Mouse (Mus musculus) forebrain, embryonic 13.5 days (tissue): ENCODE measurements around the gene Dnajc8. TPM values are rescaled to one million over a fixed set of nuclear protein-coding genes. Genes with fewer than 3 reads are reported as not detected.
"Not testable (repeated sequence)": the region's sequence is repeated elsewhere in the genome, so short reads cannot be mapped to it uniquely, and the experiment has no call there.

ENCODE experiments used
- ATAC-seq: fragments of 200-750 bp; cut with Nextera tagmentation; 2 replicates; pipeline ENCODE4 v1.8.0; 2017
- H3K27ac ChIP-seq: fragments of 300-500 bp; sonication (generic); 2 replicates; pipeline ENCODE4 v1.5.1; 2015; ENCODE audit warnings: inconsistent platforms, mild to moderate bottlenecking, moderate library complexity
- H3K27me3 ChIP-seq: fragments of 300-500 bp; sonication (generic); 2 replicates; pipeline ENCODE4 v1.6.1; 2015; ENCODE audit warnings: mild to moderate bottlenecking, inconsistent platforms
- H3K36me3 ChIP-seq: fragments of 300-500 bp; sonication (generic); 2 replicates; pipeline ENCODE4 v1.6.1; 2015; ENCODE audit warnings: mild to moderate bottlenecking, inconsistent platforms; ENCODE audit not compliant: poor library complexity, severe bottlenecking
- H3K4me1 ChIP-seq: fragments of 300-500 bp; sonication (generic); 2 replicates; pipeline ENCODE4 v1.6.1; 2015; ENCODE audit warnings: inconsistent platforms
- H3K4me2 ChIP-seq: fragments of 300-500 bp; sonication (generic); 2 replicates; pipeline ENCODE4 v1.6.1; 2015; ENCODE audit warnings: inconsistent platforms, mild to moderate bottlenecking, moderate library complexity
- H3K4me3 ChIP-seq: fragments of 300-500 bp; sonication (generic); 2 replicates; pipeline ENCODE4 v1.5.1; 2015; ENCODE audit warnings: mild to moderate bottlenecking, inconsistent platforms
- H3K9ac ChIP-seq: fragments of 300-500 bp; sonication (generic); 2 replicates; pipeline ENCODE4 v1.6.1; 2015; ENCODE audit warnings: mild to moderate bottlenecking, inconsistent platforms
- H3K9me3 ChIP-seq: fragments of 300-500 bp; sonication (generic); replicated peaks from 2 replicates; pipeline ENCODE4 v1.6.1; 2016; ENCODE audit warnings: inconsistent platforms
- WGBS: fragments of 180-500 bp; shearing (Covaris S2); methylation state at CpG from one replicate; pipeline ENCODE4 v1.1.7; 2015; 5-methylcytosine and 5-hydroxymethylcytosine counted together
- polyA plus RNA-seq: library from polyadenylated mRNA; unstranded; fragments of >200 nt; fragmentation: Nextera tagmentation; extraction: Ambion mirVana; gene quantifications from 2 replicates; pipeline ENCODE4 v1.2.1, GENCODE M21; 2015

The Dnajc8 gene
- polyA plus RNA-seq, 1 experiment from 2014 or later = 175 TPM

DNA sequence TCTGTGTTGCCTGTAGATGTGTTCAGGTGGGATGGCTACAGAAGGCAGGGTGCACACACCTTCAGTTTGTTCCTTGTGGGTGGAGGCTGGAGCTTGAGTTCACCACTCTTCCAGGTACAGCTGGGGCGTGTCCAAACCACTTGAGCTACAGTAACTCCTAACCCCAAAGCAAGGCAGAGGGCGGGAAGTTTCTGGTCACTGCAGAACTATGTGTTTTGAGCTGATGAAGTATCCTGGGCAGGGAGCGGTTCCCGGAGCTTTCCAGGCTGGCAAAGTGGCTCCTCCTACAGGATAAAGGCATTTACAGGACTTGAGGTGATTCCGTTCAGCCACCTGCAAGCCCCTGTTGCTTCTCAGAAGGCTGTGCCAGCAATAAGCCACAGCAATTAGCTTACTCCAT, 18.9 kb downstream of the Dnajc8 start:
- H3K36me3 ChIP-seq = peaks cover 57% of the 10 kb centered on the region

DNA sequence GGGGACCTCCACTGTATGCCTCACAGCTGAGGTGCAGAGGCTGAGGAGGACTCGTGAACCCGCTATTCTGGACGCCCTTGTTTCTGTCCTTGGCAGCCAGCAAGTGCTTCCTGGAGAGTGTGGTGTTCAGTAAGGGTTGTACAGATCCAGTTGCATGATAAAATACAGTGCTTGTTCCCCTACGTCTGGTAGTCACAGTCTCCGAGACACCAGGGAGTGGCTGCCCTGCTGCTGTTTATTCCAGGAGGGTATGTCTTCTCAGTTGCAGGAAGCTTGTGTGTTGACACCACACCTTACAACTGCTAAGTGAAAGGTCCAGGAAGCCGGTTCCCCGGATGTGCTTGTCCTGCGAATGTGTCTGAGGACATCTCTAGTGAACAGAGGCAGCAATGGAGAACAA, 19.3 kb downstream of the Dnajc8 start:
- Histone ChIP-seq H3K4me1 (no peaks in the 10 kb centered on the region), H3K27ac (no peak overlapping the region), H3K4me2 (no peak overlapping the region), H3K27me3 (no peaks in the 10 kb centered on the region), H3K9ac (no peak overlapping the region), H3K4me3 (no peak overlapping the region), H3K36me3 (peaks cover 53% of the 10 kb centered on the region), H3K9me3 (no peaks in the 10 kb centered on the region)
- 88% methylated on average over 8 of the region's 8 CpGs for WGBS
- no peak for ATAC-seq

More for the DNA sequence above, 18.9 kb downstream of the Dnajc8 start:
- no peaks in the 10 kb centered on the region for H3K4me1 ChIP-seq
- ATAC-seq = no peak
- no peaks in the 10 kb centered on the region for H3K27me3 ChIP-seq
- WGBS = 86% methylated on average over 5 of the region's 5 CpGs
- H3K9ac ChIP-seq = no peak overlapping the region
- no peak overlapping the region for H3K27ac ChIP-seq
- H3K4me3 ChIP-seq = no peak overlapping the region
- H3K4me2 ChIP-seq = no peak overlapping the region
- H3K9me3 ChIP-seq = no peaks in the 10 kb centered on the region

DNA sequence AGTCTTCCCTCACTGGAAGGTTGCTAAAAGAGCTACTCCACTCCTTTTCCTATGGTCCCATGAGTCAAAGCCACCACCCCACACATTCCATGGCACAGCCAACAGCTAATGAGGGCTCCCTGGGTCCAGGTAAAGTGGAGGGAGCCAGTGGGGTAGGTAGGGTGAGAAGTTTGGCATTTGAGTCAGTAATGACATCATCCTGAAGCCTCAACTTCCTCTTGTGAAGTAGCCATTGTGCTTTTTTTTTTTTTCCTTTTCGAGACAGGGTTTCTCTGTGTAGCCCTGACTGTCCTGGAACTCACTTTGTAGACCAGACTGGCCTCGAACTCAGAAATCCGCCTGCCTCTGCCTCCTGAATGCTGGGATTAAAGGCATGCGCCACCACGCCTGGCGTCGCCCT, 20.2 kb downstream of the Dnajc8 start:
- H3K9ac ChIP-seq, H3K4me2 ChIP-seq, ATAC-seq, H3K4me1 ChIP-seq, H3K9me3 ChIP-seq, H3K27ac ChIP-seq, H3K27me3 ChIP-seq, H3K4me3 ChIP-seq: not testable (repeated sequence)
- H3K36me3 ChIP-seq = peaks cover 44% of the 10 kb centered on the region
- WGBS = 90% methylated on average over 7 of the region's 7 CpGs

DNA sequence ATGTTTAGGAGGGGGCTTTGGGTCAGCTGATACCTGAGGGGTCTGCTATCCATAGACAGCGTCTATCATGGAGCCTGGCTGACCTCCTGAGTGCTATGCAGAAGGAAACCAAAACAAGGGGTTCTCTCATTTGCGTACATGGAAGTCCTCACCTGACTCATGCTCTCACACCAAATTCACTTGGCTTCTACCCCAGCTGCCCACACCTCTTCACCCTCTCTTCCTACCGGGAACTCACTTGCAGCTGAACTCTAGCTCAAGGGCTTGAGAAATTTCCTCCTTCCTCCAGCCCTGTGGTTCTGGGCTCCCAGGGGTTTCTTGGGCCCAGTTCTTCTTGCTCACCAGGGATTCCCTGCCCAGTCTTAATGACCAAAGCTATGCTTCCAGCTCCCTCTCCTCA, 27.9 kb downstream of the Dnajc8 start:
- Histone ChIP-seq H3K9me3 (no peaks in the 10 kb centered on the region), H3K27ac (no peak overlapping the region), H3K27me3 (no peaks in the 10 kb centered on the region), H3K4me2 (no peak overlapping the region), H3K4me1 (no peaks in the 10 kb centered on the region), H3K9ac (no peak overlapping the region), H3K36me3 (no peaks in the 10 kb centered on the region), H3K4me3 (no peak overlapping the region)
- 86% methylated on average over 3 of the region's 3 CpGs for WGBS
- no peak for ATAC-seq

DNA sequence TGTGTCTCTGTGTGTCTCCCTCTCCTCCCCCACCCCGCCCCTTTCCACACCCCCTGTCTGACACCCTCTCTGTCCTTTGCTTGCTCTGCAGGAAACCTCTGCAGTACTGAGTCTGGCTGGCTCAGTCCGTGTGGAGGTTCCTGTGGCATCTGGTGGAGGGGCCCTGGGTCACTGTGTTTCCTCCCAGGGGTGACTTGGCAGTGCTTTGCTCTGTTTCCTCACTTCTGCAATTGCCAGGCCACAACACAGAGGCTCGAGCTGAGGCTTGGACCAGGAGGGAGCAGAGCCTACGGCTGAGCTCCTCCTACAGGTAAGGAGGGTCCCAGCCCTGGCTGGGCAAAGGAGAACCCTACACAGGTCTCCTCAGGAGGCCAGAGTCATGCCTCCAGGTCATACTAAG, 28.6 kb downstream of the Dnajc8 start, which contains the start of gene Ptafr:
TSS of gene Ptafr (plus strand) at position 103 of the 400 bp plus-strand sequence.
- Histone ChIP-seq H3K9me3 (no peaks in the 10 kb centered on the region), H3K9ac (no peak within 1 kb of the TSS), H3K4me3 (no peak within 1 kb of the TSS), H3K27me3 (no peaks in the 10 kb centered on the region), H3K4me2 (no peak within 1 kb of the TSS), H3K27ac (no peak within 1 kb of the TSS), H3K36me3 (no peaks in the 10 kb centered on the region), H3K4me1 (no peaks in the 10 kb centered on the region)
- 42% methylated on average over 4 of the region's 4 CpGs for WGBS
- no peak for ATAC-seq

DNA sequence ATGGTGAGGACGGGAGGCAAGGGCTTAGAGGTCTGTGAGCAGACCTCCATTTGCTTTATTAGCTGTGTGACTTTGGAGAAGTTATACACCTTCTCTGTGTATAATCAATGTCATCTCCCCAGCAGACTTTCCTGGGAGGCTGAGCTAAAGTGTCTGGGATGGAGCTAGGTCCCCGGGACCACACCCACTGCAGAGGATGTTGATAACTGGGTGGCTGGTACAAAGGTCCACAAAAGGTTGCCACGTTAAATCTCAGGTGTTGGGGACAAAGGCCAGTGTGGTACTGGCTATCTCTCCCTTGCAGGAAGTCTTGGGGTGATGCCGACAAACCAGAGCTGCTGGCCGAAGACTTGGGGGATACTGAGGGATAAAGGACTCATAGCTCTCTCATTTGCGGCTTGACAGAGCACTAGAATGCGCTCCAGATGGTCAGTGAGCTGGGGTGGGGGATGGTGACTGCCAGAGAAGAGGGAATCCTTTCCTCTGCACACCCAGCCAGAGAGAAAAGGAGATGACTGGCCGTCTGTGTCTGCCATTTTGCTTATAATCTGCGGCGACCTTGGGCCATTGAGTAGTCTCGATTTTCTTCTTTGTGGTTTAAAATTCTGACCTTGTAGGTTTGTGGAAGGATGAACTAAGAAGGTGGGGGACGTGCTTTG, 29.9 kb downstream of the Dnajc8 start:
- Histone ChIP-seq H3K27me3 (no peaks in the 10 kb centered on the region), H3K9ac (no peak overlapping the region), H3K36me3 (no peaks in the 10 kb centered on the region), H3K27ac (no peak overlapping the region), H3K4me2 (no peak overlapping the region), H3K4me3 (no peak overlapping the region), H3K9me3 (no peaks in the 10 kb centered on the region; the same call in 1 of the 2 replicates), H3K4me1 (no peaks in the 10 kb centered on the region)
- no peak for ATAC-seq
- WGBS = 79% methylated on average over 12 of the region's 12 CpGs

DNA sequence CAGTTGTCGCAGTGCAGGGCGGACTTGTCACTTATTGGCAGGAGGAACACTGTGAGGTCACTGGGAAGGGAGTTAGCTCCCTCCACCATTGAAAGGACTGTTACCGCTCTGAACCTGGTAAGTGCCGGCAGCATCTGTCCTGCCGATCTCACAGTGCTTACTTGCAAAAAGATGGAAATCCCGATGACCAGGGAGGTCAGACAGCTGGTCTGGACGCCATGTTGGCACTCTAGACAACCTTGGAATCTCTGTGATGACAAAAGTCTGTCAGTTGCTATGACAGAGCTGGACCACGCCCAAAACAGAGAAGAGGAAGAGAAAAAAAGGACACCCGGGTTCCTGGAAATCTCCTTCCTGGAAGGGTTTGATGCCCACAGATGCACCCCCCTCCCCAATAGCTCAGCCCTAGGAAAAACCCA, 32.0 kb downstream of the Dnajc8 start:
- Histone ChIP-seq H3K27me3 (no peaks in the 10 kb centered on the region), H3K4me1 (no peaks in the 10 kb centered on the region), H3K4me3 (no peak overlapping the region), H3K36me3 (no peaks in the 10 kb centered on the region), H3K9me3 (no peaks in the 10 kb centered on the region; the same call in 1 of the 2 replicates), H3K4me2 (no peak overlapping the region), H3K9ac (no peak overlapping the region), H3K27ac (no peak overlapping the region)
- WGBS = 76% methylated on average over 9 of the region's 9 CpGs
- no peak for ATAC-seq

DNA sequence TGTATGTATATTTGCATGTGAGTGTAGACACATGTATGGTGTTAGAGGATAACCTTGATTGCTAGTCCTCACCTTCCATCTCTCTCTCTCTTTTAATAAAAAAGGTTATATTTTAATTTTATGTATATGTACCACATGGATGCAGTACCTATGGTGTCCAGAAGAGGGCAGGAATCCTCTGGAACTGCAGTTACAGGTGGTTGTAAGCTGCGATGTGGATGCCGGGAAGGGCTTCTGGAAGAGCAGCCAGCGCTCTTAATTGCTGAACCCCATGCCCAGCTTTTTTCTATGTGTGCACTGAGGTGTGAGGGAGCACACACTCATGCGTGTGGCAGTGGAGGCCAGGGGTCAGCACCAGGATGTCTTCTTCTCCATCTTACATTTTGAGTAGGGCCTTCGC, 33.8 kb downstream of the Dnajc8 start:
- ATAC-seq = no peak
- 87% methylated on average over 5 of the region's 5 CpGs for WGBS
- no peak overlapping the region for H3K4me3 ChIP-seq

DNA sequence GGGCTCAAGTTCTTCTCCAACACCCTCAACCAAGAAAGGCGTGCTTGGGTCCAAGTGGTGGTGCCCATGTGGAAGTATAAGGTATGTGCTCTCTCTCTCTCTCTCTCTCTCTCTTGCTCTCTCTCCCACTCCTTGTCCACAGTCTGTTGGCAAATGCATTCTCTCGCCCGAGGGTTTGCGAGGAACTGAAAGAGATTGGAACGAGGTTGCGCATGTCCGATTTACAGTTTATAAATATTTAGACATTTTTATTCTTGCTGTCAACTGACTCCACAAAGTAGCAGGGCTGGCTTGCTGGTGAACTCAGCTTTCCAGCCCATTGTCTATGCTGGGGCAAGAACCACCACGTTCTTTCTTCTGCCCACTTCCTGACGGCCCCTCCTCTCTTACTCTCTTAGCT, 35.8 kb downstream of the Dnajc8 start:
- WGBS = 85% methylated on average over 9 of the region's 9 CpGs

More for the DNA sequence above, 33.8 kb downstream of the Dnajc8 start:
- Histone ChIP-seq H3K9ac (no peak overlapping the region), H3K9me3 (no peaks in the 10 kb centered on the region; the same call in 1 of the 2 replicates), H3K4me2 (no peak overlapping the region), H3K36me3 (no peaks in the 10 kb centered on the region), H3K27me3 (no peaks in the 10 kb centered on the region), H3K27ac (no peak overlapping the region), H3K4me1 (peaks cover 3% of the 10 kb centered on the region; the same call in 1 of the 2 replicates)

DNA sequence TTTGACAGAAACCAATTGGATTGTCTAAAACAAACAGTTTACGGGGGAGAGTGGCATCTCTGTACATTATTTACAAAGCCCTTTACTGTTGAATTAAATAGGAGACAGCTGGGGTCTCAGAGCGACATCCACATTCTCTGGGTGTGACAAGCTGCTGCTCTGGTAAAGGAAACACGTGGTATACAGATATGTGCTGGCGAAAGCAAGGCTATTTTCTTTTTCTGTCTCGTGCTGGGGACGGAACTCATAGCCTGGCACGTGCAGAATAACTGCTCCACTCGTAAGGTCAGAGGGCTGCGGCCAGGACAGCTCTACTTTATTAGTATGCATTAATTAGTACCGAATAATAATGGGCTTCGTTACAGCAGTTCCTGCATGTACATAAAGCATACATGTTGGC, 38.0 kb downstream of the Dnajc8 start:
- no peak overlapping the region for H3K4me3 ChIP-seq
- H3K4me2 ChIP-seq = no peak overlapping the region
- no peaks in the 10 kb centered on the region for H3K36me3 ChIP-seq
- WGBS = 41% methylated on average over 11 of the region's 11 CpGs
- H3K27ac ChIP-seq = no peak overlapping the region
- H3K9me3 ChIP-seq = no peaks in the 10 kb centered on the region; the same call in 1 of the 2 replicates
- H3K9ac ChIP-seq = no peak overlapping the region
- H3K27me3 ChIP-seq = no peaks in the 10 kb centered on the region
- no peak for ATAC-seq
- peaks cover 3% of the 10 kb centered on the region; the same call in 1 of the 2 replicates for H3K4me1 ChIP-seq

More for the DNA sequence above, 35.8 kb downstream of the Dnajc8 start:
- H3K9ac ChIP-seq = no peak overlapping the region
- H3K4me2 ChIP-seq = no peak overlapping the region
- H3K27me3 ChIP-seq = no peaks in the 10 kb centered on the region
- no peak overlapping the region for H3K4me3 ChIP-seq
- no peak for ATAC-seq
- H3K27ac ChIP-seq = no peak overlapping the region
- no peaks in the 10 kb centered on the region; the same call in 1 of the 2 replicates for H3K9me3 ChIP-seq
- H3K36me3 ChIP-seq = no peaks in the 10 kb centered on the region
- peaks cover 3% of the 10 kb centered on the region; the same call in 1 of the 2 replicates for H3K4me1 ChIP-seq

DNA sequence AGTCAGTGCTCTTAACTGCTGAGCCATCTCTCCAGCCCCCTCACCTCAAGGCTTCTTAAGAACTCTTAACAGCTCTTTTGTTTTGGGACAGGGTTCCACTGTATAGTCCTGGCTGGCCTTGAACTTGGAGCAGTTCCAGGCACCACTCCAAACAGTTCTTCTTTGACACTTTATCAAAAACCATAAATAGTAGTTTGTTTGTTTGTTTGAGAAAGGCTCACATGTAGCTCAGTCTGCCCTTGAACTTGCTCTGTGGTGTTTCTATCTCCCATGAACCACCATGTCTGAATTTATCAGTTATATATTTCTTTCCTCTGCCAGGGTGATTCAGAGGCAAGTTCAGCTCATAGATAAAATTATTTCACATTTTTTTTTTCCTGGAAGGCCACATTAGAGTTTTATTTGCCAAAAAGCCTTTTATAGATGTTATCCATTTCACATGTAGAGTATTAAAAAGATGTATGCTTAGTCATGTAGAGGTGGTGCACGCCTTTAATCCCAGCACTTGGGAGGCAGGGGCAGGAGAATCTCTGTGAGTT, 39.5 kb downstream of the Dnajc8 start:
- H3K9me3 ChIP-seq = no peaks in the 10 kb centered on the region
- H3K4me3 ChIP-seq = no peak overlapping the region
- H3K9ac ChIP-seq = no peak overlapping the region
- no peaks in the 10 kb centered on the region for H3K27me3 ChIP-seq
- H3K27ac ChIP-seq = no peak overlapping the region
- H3K36me3 ChIP-seq = no peaks in the 10 kb centered on the region
- WGBS = 82% methylated on average over 1 of the region's 1 CpGs
- no peak for ATAC-seq
- H3K4me2 ChIP-seq = no peak overlapping the region
- H3K4me1 ChIP-seq = peaks cover 3% of the 10 kb centered on the region; the same call in 1 of the 2 replicates

DNA sequence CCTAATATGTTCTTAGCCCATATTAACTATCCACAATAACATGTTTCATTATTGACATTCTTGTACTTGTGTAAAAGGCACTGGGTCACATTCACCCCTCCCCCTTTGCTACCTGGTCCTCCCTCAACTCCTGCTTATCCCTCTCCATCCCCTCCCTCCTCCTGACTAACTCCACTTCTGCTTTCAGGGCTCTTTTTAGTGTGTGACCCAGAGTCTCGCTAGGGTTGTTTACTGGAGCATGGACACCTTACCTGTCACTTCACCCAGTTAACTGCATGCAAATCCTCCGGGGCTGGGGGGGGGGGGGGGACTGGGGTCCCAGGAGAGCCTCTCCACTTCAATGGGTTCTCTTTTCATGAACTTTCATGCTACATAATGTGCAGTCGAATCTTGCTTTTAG, 48.4 kb downstream of the Dnajc8 start:
- H3K9me3 ChIP-seq = no peaks in the 10 kb centered on the region; the same call in 1 of the 2 replicates
- ATAC-seq = no peak
- no peaks in the 10 kb centered on the region for H3K27me3 ChIP-seq
- WGBS = 60% methylated on average over 3 of the region's 3 CpGs
- H3K4me3 ChIP-seq = no peak overlapping the region
- H3K4me1 ChIP-seq = no peaks in the 10 kb centered on the region
- no peak overlapping the region for H3K9ac ChIP-seq
- H3K4me2 ChIP-seq = no peak overlapping the region
- no peaks in the 10 kb centered on the region for H3K36me3 ChIP-seq
- H3K27ac ChIP-seq = no peak overlapping the region
